Comparison of ENCODE assay signal across 8 mouse cellular contexts in the genomic region with DNA sequence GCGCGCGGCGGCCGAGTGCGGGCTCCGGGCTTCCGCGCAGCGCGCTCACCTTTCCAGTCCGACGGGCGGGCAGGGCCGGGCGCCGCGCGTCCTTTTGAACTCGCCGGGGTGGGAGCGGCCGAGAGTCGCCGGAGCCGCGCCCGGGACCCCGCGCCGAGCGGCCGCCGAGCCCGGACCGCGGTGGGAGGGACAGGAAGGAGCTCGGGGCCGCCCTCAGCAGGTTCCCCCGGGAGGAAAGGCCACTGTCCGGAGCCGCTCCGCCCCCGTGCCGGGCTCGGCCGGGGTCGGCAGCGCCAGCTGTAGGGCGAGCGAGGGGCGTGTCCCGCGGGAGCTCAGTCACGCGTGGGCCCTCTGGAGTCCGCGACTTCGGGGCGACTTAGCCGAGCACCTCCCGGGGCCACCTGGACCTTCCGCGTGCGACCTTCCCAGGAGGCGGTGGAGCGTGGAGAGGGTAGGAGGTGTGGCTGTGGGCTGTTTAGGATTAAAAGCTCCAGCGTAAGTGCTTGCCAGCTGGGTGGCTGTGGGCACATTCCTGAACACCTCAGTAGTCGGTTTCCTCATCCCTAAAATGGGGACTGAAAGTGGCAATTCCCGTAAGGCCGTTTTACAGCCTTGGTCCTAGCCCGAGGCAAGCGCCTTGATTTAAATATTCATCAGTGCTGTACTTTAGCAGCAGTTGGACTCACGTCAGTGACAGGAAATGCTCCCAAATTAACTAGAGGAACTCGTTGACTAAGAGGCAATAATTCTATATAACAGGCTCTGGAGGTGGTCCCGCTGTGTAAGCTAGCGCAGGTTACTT. TPM values are rescaled to one million over a fixed set of nuclear protein-coding genes. Genes with fewer than 3 reads are reported as not detected.
A peak's percentile ranks its signal among the peaks of the same experiment; 100 is the strongest.
DNase-seq lines count a peak whose midpoint lies in the region; ATAC-seq and TF ChIP-seq lines count a peak whose summit lies in the region.

Gene Smagp (minus strand): TSS at position 241 of the 802 bp plus-strand sequence.

- no peaks in the 10 kb centered on the region for H3K4me1 ChIP-seq in cerebellum, adult 2 months (ENCODE audit: control insufficient read depth, insufficient read depth, low read length)
- peaks cover 35% of the 10 kb centered on the region for H3K4me1 ChIP-seq in embryonic facial prominence, embryonic 10.5 days
- H3K4me1 ChIP-seq in heart, embryonic 16.5 days (ENCODE audit: control insufficient read depth, insufficient read depth, low read length) = peaks cover 17% of the 10 kb centered on the region
- peaks cover 3% of the 10 kb centered on the region for H3K4me1 ChIP-seq in stomach, postnatal 0 days (replicated peaks; ENCODE audit: control insufficient read depth, insufficient read depth)

- peak within 1 kb of the TSS; percentile 97 for H3K4me2 ChIP-seq in heart, embryonic 16.5 days (ENCODE audit: low read depth, low read length)
- peak within 1 kb of the TSS; percentile 86 for H3K4me2 ChIP-seq in stomach, postnatal 0 days (replicated peaks; ENCODE audit: low read depth)

- H3K36me3 ChIP-seq in embryonic facial prominence, embryonic 10.5 days (replicated peaks) = no peaks in the 10 kb centered on the region
- no peaks in the 10 kb centered on the region for H3K36me3 ChIP-seq in heart, embryonic 16.5 days (ENCODE audit: control insufficient read depth, insufficient read depth)
- peaks cover 5% of the 10 kb centered on the region for H3K36me3 ChIP-seq in macrophage (ENCODE audit: inconsistent target)
- no peaks in the 10 kb centered on the region for H3K36me3 ChIP-seq in stomach, postnatal 0 days (ENCODE audit: control insufficient read depth, insufficient read depth, low read length)

- no peak for DNase-seq in cerebellum, adult 2 months
- DNase-seq in cerebellum, postnatal 4 days (ENCODE audit: low spot score in 2 of 2) = no peak
- peak; percentile 54 for DNase-seq in embryonic facial prominence, embryonic 10.5 days (ENCODE audit: low spot score)
- peak; percentile 87 for DNase-seq in kidney, postnatal 14 days
- peak; percentile 87 for DNase-seq in stomach, postnatal 0 days (ENCODE audit: low spot score)
- no peak for DNase-seq in layer of hippocampus, adult 8-10 months (ENCODE audit: low spot score in 2 of 2)

- no peaks in the 10 kb centered on the region for H3K9me3 ChIP-seq in embryonic facial prominence, embryonic 10.5 days
- H3K9me3 ChIP-seq in heart, embryonic 16.5 days (replicated peaks; ENCODE audit: control insufficient read depth, low read length) = no peaks in the 10 kb centered on the region
- H3K9me3 ChIP-seq in stomach, postnatal 0 days (ENCODE audit: control insufficient read depth, low read length) = no peaks in the 10 kb centered on the region

- no peaks in the 10 kb centered on the region; the same call in 1 of the 2 replicates for H3K79me2 ChIP-seq in macrophage (ENCODE audit: inconsistent target)

- H3K9ac ChIP-seq in heart, embryonic 16.5 days (ENCODE audit: low read length) = peak within 1 kb of the TSS; percentile 70
- peak within 1 kb of the TSS; percentile 82 for H3K9ac ChIP-seq in stomach, postnatal 0 days (ENCODE audit: low read length)

- H3K27me3 ChIP-seq in cerebellum, adult 2 months (ENCODE audit: control insufficient read depth, insufficient read depth, low read length) = peaks cover 12% of the 10 kb centered on the region
- peaks cover 83% of the 10 kb centered on the region for H3K27me3 ChIP-seq in embryonic facial prominence, embryonic 10.5 days (replicated peaks; ENCODE audit: low read depth, poor library complexity, severe bottlenecking)
- H3K27me3 ChIP-seq in heart, embryonic 16.5 days (ENCODE audit: control insufficient read depth, insufficient read depth, low read length) = peaks cover 17% of the 10 kb centered on the region
- no peaks in the 10 kb centered on the region for H3K27me3 ChIP-seq in stomach, postnatal 0 days (ENCODE audit: control insufficient read depth, insufficient read depth, low read length)

- 2% methylated on average over 77 of the region's 77 CpGs for WGBS in cerebellum, adult 2 months
- WGBS in embryonic facial prominence, embryonic 10.5 days = under 1% methylated on average over 77 of the region's 77 CpGs
- under 1% methylated on average over 74 of the region's 77 CpGs for WGBS in heart, embryonic 16.5 days
- WGBS in macrophage (ENCODE audit: missing documents) = under 1% methylated on average over 75 of the region's 77 CpGs
- WGBS in stomach, postnatal 0 days = under 1% methylated on average over 69 of the region's 77 CpGs

- peak within 1 kb of the TSS; percentile 6 for H3K4me3 ChIP-seq in cerebellum, adult 2 months (replicated peaks; ENCODE audit: insufficient read depth, low read depth, low read length)
- peak within 1 kb of the TSS; percentile 65 for H3K4me3 ChIP-seq in embryonic facial prominence, embryonic 10.5 days
- peak within 1 kb of the TSS; percentile 71 for H3K4me3 ChIP-seq in heart, embryonic 16.5 days (ENCODE audit: low read length)
- peak within 1 kb of the TSS; percentile 54 for H3K4me3 ChIP-seq in macrophage (ENCODE audit: inconsistent target)
- H3K4me3 ChIP-seq in stomach, postnatal 0 days (ENCODE audit: low read depth, low read length) = peak within 1 kb of the TSS; percentile 63

- TF ChIP-seq EP300 in stomach, postnatal 0 days (optimal IDR thresholded peaks at IDR 0.05) = no peak

- no peak for TF ChIP-seq CTCF in cerebellum, adult 2 months (IDR thresholded peaks at IDR 0.05; ENCODE audit: borderline replicate concordance, insufficient read depth, low read depth, low read length)
- no peak for TF ChIP-seq CTCF in stomach, postnatal 0 days (IDR thresholded peaks at IDR 0.05; ENCODE audit: low read depth)

- no peak for TF ChIP-seq POLR2A in cerebellum, adult 2 months (IDR thresholded peaks at IDR 0.05; ENCODE audit: borderline replicate concordance, insufficient read depth, low read length)

- H3K27ac ChIP-seq in cerebellum, adult 2 months (ENCODE audit: insufficient read depth, low read length) = no peak within 1 kb of the TSS
- H3K27ac ChIP-seq in embryonic facial prominence, embryonic 10.5 days (replicated peaks) = peak within 1 kb of the TSS; percentile 54; the same call in 1 of the 2 replicates
- peak within 1 kb of the TSS; percentile 48; the same call in 1 of the 2 replicates for H3K27ac ChIP-seq in heart, embryonic 16.5 days (ENCODE audit: low read length)
- H3K27ac ChIP-seq in macrophage = peak within 1 kb of the TSS; percentile 28; the same call in 1 of the 2 replicates
- peak within 1 kb of the TSS; percentile 96 for H3K27ac ChIP-seq in stomach, postnatal 0 days (replicated peaks)

- 0 out of 2 replicates have a peak, but pooled peaks have one; percentile 29 for ATAC-seq in heart, embryonic 16.5 days (replicated peaks; ENCODE audit: extremely low read depth, insufficient read depth, low FRiP score)
- peak; percentile 58 for ATAC-seq in stomach, postnatal 0 days (ENCODE audit: low FRiP score, low TSS enrichment)

RNA-seq across cellular contexts. Expression of gene Smagp, which starts in this region (rescaled TPM):
- 3.3 and 3.7 TPM in 2 replicates for polyA plus RNA-seq in cerebellum, adult 2 months (2012; rRNA removed)
- 4.9 and 7.3 TPM in 2 replicates for polyA plus RNA-seq in embryonic facial prominence, embryonic 10.5 days (2016; fragmentation: Nextera tagmentation; extraction: Ambion mirVana)
- 16.9 and 17.2 TPM in 2 replicates for polyA plus RNA-seq in heart, embryonic 16.5 days (2015; fragmentation: Nextera tagmentation; extraction: Ambion mirVana)
- total RNA-seq in macrophage (2018; cell fraction: chromatin; rRNA removed) = 10 to 100 TPM in 7 of 26 experiments, 1 to 10 TPM in 15, not detected in 4; 1.0 to 34.6 (median 4.7) TPM
- total RNA-seq in macrophage (2018; cell fraction: cytosol; rRNA removed) = 100 to 1,000 TPM in 1 of 26 experiments, 10 to 100 TPM in 20, 1 to 10 TPM in 5; 8.0 to 123 (median 38.7) TPM
- 10 to 100 TPM in 13 of 26 experiments, 1 to 10 TPM in 13; 2.4 to 50.5 (median 11.4) TPM for total RNA-seq in macrophage (2018; cell fraction: nucleus; rRNA removed)
- polyA plus RNA-seq in macrophage (2018) = 54.7 to 86.5 TPM (median 73.9 TPM) in 3 replicates
- 94.8 and 103 TPM in 2 replicates for polyA plus RNA-seq in stomach, postnatal 0 days (2015; fragmentation: Nextera tagmentation; extraction: Ambion mirVana)
- total RNA-seq in layer of hippocampus, adult 8-10 months (2022) = 1 to 10 TPM; 1.4 to 4.3 (median 2.7) TPM

Comparison
In these comparisons a context has a peak if more than half of its experiments do, and no peak if none do; other contexts are left out.
1. DNase-seq: peak in embryonic facial prominence, embryonic 10.5 days (single experiment), kidney, postnatal 14 days (single experiment) and stomach, postnatal 0 days (single experiment); none in cerebellum, adult 2 months (0 of 2), cerebellum, postnatal 4 days (0 of 2) and layer of hippocampus, adult 8-10 months (0 of 2).
2. H3K4me3 ChIP-seq: peak in every context shown above with its lines; median percentile 71 in heart, embryonic 16.5 days; 65 in embryonic facial prominence, embryonic 10.5 days; 63 in stomach, postnatal 0 days; 54 in macrophage; 6 in cerebellum, adult 2 months.